In the genomic region with DNA sequence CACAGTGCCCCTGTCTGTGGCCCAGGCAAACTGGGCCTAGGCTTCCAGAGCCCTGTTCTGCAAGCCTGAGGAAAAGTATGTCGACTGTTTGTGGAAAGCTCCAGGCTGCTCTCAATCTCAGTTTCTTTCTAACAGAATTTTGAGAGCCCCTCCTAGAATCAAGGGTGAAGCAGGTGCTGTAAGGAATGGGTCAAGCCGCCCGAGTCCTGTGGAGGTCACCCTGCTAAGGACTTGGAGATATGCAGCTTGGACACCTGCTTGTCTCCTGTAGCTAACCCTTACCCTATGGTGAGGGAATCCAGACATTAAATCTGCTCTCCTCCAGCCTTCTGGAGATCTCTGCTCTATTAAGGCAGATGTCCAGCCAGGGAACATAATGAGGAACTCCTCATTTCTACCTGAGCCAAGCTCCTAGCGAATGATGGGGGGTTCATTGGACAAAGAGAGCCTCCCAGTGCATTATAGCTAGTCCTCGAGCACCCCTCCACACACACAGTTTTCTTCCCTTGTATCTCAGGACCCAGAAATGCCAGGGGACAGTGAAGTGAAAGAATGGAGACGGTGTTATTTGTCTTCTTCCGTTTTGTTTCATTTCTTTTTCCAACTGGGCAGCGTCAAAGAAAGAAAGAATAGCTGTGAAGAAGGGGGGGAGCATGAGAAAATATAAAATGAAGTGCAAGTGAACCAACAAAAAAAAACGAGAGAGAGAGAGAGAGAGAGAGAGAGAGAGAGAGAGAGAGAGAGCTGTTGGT, we compare ENCODE assay signal across 10 mouse cellular contexts. TPM values are rescaled to one million over a fixed set of nuclear protein-coding genes. Genes with fewer than 3 reads are reported as not detected.
DNase-seq lines count a peak whose midpoint lies in the region; ATAC-seq lines count a peak whose summit lies in the region.
"Had no signal": no experiment of that assay in that cellular context is flagged by ENCODE, and none has a peak within 500 bp of the region (broad histone marks: within the 10 kb centered on the region; RNA-seq: fewer than 3 reads in every experiment).

No protein-coding gene starts in this region.

- no peaks in the 10 kb centered on the region for H3K9me3 ChIP-seq in embryonic facial prominence, embryonic 12.5 days
- H3K9me3 ChIP-seq in heart, embryonic 16.5 days (replicated peaks; ENCODE audit: control insufficient read depth, low read length): no peaks in the 10 kb centered on the region
- no peaks in the 10 kb centered on the region for H3K9me3 ChIP-seq in liver, embryonic 13.5 days (replicated peaks)

- peak overlapping the region; percentile 99 for H3K9ac ChIP-seq in embryonic facial prominence, embryonic 12.5 days
- H3K9ac ChIP-seq in heart, embryonic 16.5 days (ENCODE audit: low read length): 0 out of 2 replicates have a peak overlapping the region, but pooled peaks have one; percentile 70
- H3K9ac ChIP-seq in liver, embryonic 13.5 days: no peak overlapping the region

- peak overlapping the region; percentile 98 for H3K27ac ChIP-seq in embryonic facial prominence, embryonic 12.5 days
- H3K27ac ChIP-seq in heart, embryonic 16.5 days (ENCODE audit: low read length): no peak overlapping the region
- H3K27ac ChIP-seq in liver, embryonic 13.5 days: no peak overlapping the region

- peaks cover 33% of the 10 kb centered on the region for H3K27me3 ChIP-seq in embryonic facial prominence, embryonic 12.5 days
- peaks cover 71% of the 10 kb centered on the region for H3K27me3 ChIP-seq in heart, embryonic 16.5 days (ENCODE audit: control insufficient read depth, insufficient read depth, low read length)
- peaks cover 100% of the 10 kb centered on the region for H3K27me3 ChIP-seq in liver, embryonic 13.5 days

- peak; percentile 19 for DNase-seq in kidney, adult 9 months
- DNase-seq in kidney, postnatal 14 days: no peak
- no peak for DNase-seq in liver, embryonic 13.5 days
- DNase-seq in left cerebral cortex, postnatal 25 days (ENCODE audit: low spot score in 2 of 2): no peak

- H3K4me2 ChIP-seq in embryonic facial prominence, embryonic 12.5 days (replicated peaks): peak overlapping the region; percentile 72
- H3K4me2 ChIP-seq in heart, embryonic 16.5 days (ENCODE audit: low read depth, low read length): peak overlapping the region; percentile 26
- H3K4me2 ChIP-seq in liver, embryonic 13.5 days: 0 out of 2 replicates have a peak overlapping the region, but pooled peaks have one; percentile 66

- ATAC-seq in embryonic facial prominence, embryonic 12.5 days (ENCODE audit: insufficient number of reproducible peaks, insufficient read depth, low FRiP score, low TSS enrichment): no peak
- ATAC-seq in heart, embryonic 16.5 days (replicated peaks; ENCODE audit: extremely low read depth, insufficient read depth, low FRiP score): no peak
- ATAC-seq in liver, embryonic 13.5 days (ENCODE audit: low read depth): no peak
- no peak for ATAC-seq in activated CD4-positive, CD25-positive, alpha-beta regulatory T cell, adult 4 months

- 5% methylated on average over 9 of the region's 9 CpGs for WGBS in embryonic facial prominence, embryonic 12.5 days
- 36% methylated on average over 9 of the region's 9 CpGs for WGBS in heart, embryonic 16.5 days
- 11% methylated on average over 9 of the region's 9 CpGs for WGBS in liver, embryonic 13.5 days (ENCODE audit: insufficient replicate concordance)

- intact Hi-C loops in left cerebral cortex, postnatal 25 days (cut with DNase I): loop anchor here (2.0 to 5.0 kb wide), 2 partner anchors 58 to 1318 kb away; no protein-coding TSS in a partner anchor

- H3K4me3 ChIP-seq in embryonic facial prominence, embryonic 12.5 days: peak overlapping the region; percentile 54
- peak overlapping the region; percentile 59 for H3K4me3 ChIP-seq in heart, embryonic 16.5 days (ENCODE audit: low read length)
- H3K4me3 ChIP-seq in liver, embryonic 13.5 days (replicated peaks): peak overlapping the region; percentile 53

- peaks cover 22% of the 10 kb centered on the region for H3K4me1 ChIP-seq in embryonic facial prominence, embryonic 12.5 days
- peaks cover 23% of the 10 kb centered on the region for H3K4me1 ChIP-seq in heart, embryonic 16.5 days (ENCODE audit: control insufficient read depth, insufficient read depth, low read length)
- H3K4me1 ChIP-seq in liver, embryonic 13.5 days (replicated peaks): peaks cover 28% of the 10 kb centered on the region

- H3K36me3 ChIP-seq in embryonic facial prominence, embryonic 12.5 days: peaks cover 22% of the 10 kb centered on the region
- no peaks in the 10 kb centered on the region for H3K36me3 ChIP-seq in heart, embryonic 16.5 days (ENCODE audit: control insufficient read depth, insufficient read depth)
- H3K36me3 ChIP-seq in liver, embryonic 13.5 days: no peaks in the 10 kb centered on the region

RNA-seq across cellular contexts. Expression of a gene that starts 2.8 kb away (rescaled TPM):
- polyA plus RNA-seq in embryonic facial prominence, embryonic 12.5 days (2016; fragmentation: Nextera tagmentation; extraction: Ambion mirVana): 20.5 and 21.6 TPM in 2 replicates
- 1.4 and 3.3 TPM in 2 replicates for polyA plus RNA-seq in heart, embryonic 16.5 days (2015; fragmentation: Nextera tagmentation; extraction: Ambion mirVana)
- 0.25 and 0.27 TPM in 2 replicates for polyA plus RNA-seq in liver, embryonic 13.5 days (2015; fragmentation: Nextera tagmentation; extraction: Ambion mirVana)
- polyA plus RNA-seq in activated CD4-positive, CD25-positive, alpha-beta regulatory T cell, adult 4 months (2017; shearing (Covaris generic)): under 1 TPM in 1 of 2 experiments, not detected in 1; 0.13 TPM
- 1 to 10 TPM; 1.8 to 2.2 TPM for total RNA-seq in left cerebral cortex, postnatal 25 days (2021)
- total RNA-seq: MEL had no signal

RNA-seq across cellular contexts. Expression of a gene that starts 15.0 kb away (rescaled TPM):
- 0.43 TPM in 1 of 2 replicates, not detected in the other for polyA plus RNA-seq in embryonic facial prominence, embryonic 12.5 days (2016; fragmentation: Nextera tagmentation; extraction: Ambion mirVana)
- polyA plus RNA-seq in heart, embryonic 16.5 days (2015; fragmentation: Nextera tagmentation; extraction: Ambion mirVana): not detected in 2 replicates
- not detected in 2 replicates for polyA plus RNA-seq in liver, embryonic 13.5 days (2015; fragmentation: Nextera tagmentation; extraction: Ambion mirVana)
- 1 to 10 TPM in 1 of 2 experiments, not detected in 1; 1.0 TPM for polyA plus RNA-seq in activated CD4-positive, CD25-positive, alpha-beta regulatory T cell, adult 4 months (2017; shearing (Covaris generic))
- total RNA-seq in left cerebral cortex, postnatal 25 days (2021): not detected
- total RNA-seq: adrenal gland, postnatal 36 days; MEL had no signal
- polyA plus RNA-seq: thymus, postnatal 0 days had no signal

RNA-seq across cellular contexts. Expression of a gene that starts 51.0 kb away (rescaled TPM):
- 2.2 and 2.4 TPM in 2 replicates for polyA plus RNA-seq in embryonic facial prominence, embryonic 12.5 days (2016; fragmentation: Nextera tagmentation; extraction: Ambion mirVana)
- polyA plus RNA-seq in heart, embryonic 16.5 days (2015; fragmentation: Nextera tagmentation; extraction: Ambion mirVana): 0.72 and 5.0 TPM in 2 replicates
- 0.05 and 0.06 TPM in 2 replicates for polyA plus RNA-seq in liver, embryonic 13.5 days (2015; fragmentation: Nextera tagmentation; extraction: Ambion mirVana)
- polyA plus RNA-seq in activated CD4-positive, CD25-positive, alpha-beta regulatory T cell, adult 4 months (2017; shearing (Covaris generic)): not detected
- total RNA-seq in left cerebral cortex, postnatal 25 days (2021): under 1 TPM; 0.23 to 0.32 TPM
- total RNA-seq: adrenal gland, postnatal 36 days had no signal
- polyA plus RNA-seq: thymus, postnatal 0 days had no signal
